Mouse (Mus musculus): Measurements from ENCODE around the gene Egfl7. TPM values are rescaled to one million over a fixed set of nuclear protein-coding genes. Genes with fewer than 3 reads are reported as not detected.

The Egfl7 gene
- polyA plus RNA-seq, 1 experiment from 2014 or later: 120 TPM

DNA sequence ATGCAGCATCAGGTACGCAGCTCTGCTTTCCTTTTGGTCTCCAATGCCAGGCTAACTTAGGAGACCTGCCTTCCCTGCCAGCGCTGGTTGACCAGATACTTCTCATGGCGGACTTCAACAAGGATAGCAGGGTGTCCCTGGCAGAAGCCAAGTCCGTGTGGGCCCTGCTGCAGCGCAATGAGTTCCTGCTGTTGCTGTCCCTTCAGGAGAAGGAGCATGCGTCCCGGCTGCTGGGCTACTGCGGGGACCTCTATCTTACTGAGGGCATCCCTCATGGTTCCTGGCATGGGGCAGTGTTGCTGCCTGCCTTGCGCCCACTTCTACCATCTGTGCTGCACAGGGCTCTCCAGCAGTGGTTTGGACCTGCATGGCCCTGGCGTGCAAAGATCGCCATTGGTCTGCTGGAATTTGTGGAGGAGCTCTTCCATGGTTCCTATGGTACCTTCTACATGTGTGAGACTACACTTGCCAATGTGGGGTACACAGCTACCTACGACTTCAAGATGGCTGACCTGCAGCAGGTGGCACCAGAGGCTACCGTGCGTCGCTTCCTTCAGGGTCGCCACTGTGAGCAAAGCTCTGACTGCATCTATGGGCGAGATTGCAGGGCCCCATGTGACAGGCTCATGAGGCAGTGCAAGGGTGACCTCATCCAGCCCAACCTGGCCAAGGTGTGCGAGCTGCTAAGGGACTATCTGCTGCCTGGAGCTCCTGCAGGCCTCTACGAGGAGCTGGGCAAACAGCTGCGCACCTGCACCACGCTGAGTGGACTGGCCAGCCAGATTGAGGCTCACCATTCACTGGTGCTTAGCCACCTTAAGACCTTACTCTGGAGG is 55.9 kb downstream of the Egfl7 start:
- Histone ChIP-seq H3K36me3 (peaks cover 47% of the 10 kb centered on the region), H3K27me3 (replicated peaks) (no peaks in the 10 kb centered on the region), H3K4me3 (no peak overlapping the region), H3K27ac (no peak overlapping the region), H3K4me2 (no peak overlapping the region), H3K9ac (no peak overlapping the region), H3K9me3 (replicated peaks) (no peaks in the 10 kb centered on the region), H3K4me1 (peaks cover 33% of the 10 kb centered on the region)
- peak; percentile 44 for ATAC-seq
- WGBS (ENCODE audit: insufficient replicate concordance): 54% methylated on average over 21 of the region's 21 CpGs

DNA sequence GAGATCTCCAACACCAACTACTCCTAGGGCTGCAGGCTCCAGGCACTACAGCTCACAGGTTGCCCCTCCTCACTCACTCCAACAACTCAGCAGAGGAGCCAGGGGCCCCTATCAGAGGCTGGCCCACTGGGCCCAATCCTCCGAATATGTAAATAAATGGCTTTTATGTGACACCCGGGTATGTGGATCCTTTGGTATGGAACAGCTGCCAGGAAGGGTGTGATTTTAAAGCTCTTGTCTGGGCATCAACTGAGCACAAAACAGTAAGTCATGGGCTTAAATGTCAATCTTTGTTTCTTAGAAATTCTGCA is 56.5 kb downstream of the Egfl7 start:
- Histone ChIP-seq H3K27ac (no peak overlapping the region), H3K27me3 (replicated peaks) (no peaks in the 10 kb centered on the region), H3K9ac (no peak overlapping the region), H3K4me2 (no peak overlapping the region), H3K4me3 (no peak overlapping the region), H3K36me3 (peaks cover 47% of the 10 kb centered on the region), H3K9me3 (replicated peaks) (no peaks in the 10 kb centered on the region), H3K4me1 (peaks cover 39% of the 10 kb centered on the region)
- 37% methylated on average over 2 of the region's 2 CpGs for WGBS (ENCODE audit: insufficient replicate concordance)
- no peak for ATAC-seq

DNA sequence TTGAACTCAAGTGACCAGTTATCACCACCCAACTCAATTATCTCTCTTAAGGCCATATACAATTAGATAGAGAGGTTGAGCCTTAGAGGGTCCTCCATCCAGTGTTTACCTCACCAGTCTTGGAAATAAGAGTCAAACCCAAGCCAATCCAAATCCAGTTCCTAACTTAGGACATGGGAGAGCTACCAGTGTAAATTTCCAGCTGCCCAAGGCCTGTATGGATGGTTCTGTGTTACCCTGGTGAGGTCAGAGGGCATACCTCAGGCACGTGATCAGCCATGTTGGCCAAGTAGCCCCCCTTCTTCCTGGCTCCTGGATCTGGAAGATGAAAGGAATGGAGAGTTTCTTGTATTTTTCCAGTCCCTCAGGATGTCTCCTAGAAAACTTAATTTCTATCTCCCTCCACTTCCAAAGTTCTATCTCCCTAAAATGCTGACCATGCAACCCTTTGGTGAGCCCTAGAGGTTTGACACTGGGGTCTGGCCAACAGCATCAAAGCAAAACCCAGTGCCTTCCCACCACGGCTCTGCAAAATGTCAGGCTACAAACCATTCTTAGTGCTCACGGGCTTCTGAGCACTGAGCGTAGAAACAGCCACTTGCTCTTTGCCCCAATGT is 57.6 kb downstream of the Egfl7 start:
- Histone ChIP-seq H3K27me3 (replicated peaks) (no peaks in the 10 kb centered on the region), H3K9ac (0 out of 2 replicates have a peak overlapping the region, but pooled peaks have one; percentile 77), H3K9me3 (replicated peaks) (no peaks in the 10 kb centered on the region), H3K4me2 (peak overlapping the region; percentile 72), H3K4me1 (peaks cover 44% of the 10 kb centered on the region), H3K27ac (peak overlapping the region; percentile 73; the same call in 1 of the 2 replicates), H3K4me3 (peak overlapping the region; percentile 66; the same call in 1 of the 2 replicates), H3K36me3 (peaks cover 47% of the 10 kb centered on the region)
- WGBS (ENCODE audit: insufficient replicate concordance): 76% methylated on average over 4 of the region's 4 CpGs
- no peak for ATAC-seq

DNA sequence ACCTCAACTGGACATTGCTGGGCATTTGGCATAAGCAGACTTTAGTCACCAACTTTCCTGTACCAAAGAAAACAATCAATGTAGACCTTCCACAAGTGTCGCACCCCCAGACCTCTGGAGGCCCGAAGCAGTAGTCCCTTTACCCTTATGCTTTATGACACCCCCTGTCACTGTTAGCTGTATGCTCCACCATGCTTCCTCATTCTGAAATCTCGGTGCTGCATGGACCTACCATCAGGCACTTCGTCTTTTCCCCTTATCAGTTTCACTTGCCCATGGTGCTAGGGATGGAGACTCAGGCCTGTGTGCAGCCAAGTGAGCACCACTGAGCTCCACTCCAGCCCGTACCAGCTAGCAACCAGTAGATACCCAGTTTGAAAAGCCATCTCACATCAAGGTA is 58.2 kb downstream of the Egfl7 start:
- WGBS (ENCODE audit: insufficient replicate concordance): 49% methylated on average over 5 of the region's 5 CpGs
- peaks cover 47% of the 10 kb centered on the region for H3K36me3 ChIP-seq
- no peaks in the 10 kb centered on the region for H3K27me3 ChIP-seq (replicated peaks)
- peak overlapping the region; percentile 73; the same call in 1 of the 2 replicates for H3K27ac ChIP-seq
- H3K4me3 ChIP-seq: peak overlapping the region; percentile 66
- peaks cover 44% of the 10 kb centered on the region for H3K4me1 ChIP-seq
- H3K9ac ChIP-seq: peak overlapping the region; percentile 77
- peak overlapping the region; percentile 72 for H3K4me2 ChIP-seq
- no peaks in the 10 kb centered on the region for H3K9me3 ChIP-seq (replicated peaks)
- ATAC-seq: no peak

DNA sequence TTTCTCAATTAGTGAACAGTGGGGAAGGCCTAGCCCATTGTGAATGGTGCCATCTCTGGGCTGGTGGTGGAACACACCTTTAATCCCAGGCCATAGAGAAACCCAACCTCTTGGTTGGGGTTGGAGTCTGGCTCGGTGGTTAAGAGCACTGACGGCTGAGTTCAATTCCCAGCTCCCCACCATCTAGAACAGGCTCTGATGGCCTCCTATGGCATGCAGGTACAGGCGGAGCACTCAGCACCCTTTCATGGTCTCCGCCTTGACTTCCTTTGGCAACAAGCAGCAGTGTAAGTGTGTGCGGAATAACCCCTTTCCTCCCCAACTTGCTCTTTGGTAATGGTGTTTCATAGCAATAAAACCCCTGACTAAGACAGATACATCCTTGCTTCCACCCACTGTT is 58.8 kb downstream of the Egfl7 start:
- peak overlapping the region; percentile 66 for H3K4me3 ChIP-seq
- H3K4me2 ChIP-seq: peak overlapping the region; percentile 72
- H3K27ac ChIP-seq: peak overlapping the region; percentile 73
- ATAC-seq: no peak
- peaks cover 47% of the 10 kb centered on the region for H3K36me3 ChIP-seq
- H3K4me1 ChIP-seq: peaks cover 44% of the 10 kb centered on the region
- H3K9me3 ChIP-seq (replicated peaks): no peaks in the 10 kb centered on the region
- H3K27me3 ChIP-seq (replicated peaks): no peaks in the 10 kb centered on the region
- H3K9ac ChIP-seq: peak overlapping the region; percentile 77
- WGBS (ENCODE audit: insufficient replicate concordance): 40% methylated on average over 5 of the region's 5 CpGs

DNA sequence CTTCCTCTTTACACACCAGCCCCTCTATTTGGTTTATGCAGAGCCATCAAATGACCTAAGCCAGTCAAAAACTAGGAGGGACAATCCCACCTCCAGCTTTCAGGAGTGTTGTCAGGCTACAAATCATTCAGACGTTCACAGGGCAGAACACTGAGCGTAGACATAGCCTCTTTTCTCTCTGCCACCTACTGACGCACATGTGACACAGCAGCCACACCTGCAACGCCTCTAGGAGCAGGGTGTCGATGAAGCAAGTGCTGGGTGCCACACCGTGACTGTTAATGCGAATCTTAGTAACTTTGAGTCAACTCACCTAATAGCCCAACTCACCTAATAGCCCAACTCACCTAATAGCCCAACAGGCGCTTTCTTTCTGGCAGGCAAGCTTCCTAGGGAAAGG is 59.3 kb downstream of the Egfl7 start:
- Histone ChIP-seq H3K9ac (peak overlapping the region; percentile 77), H3K27ac (peak overlapping the region; percentile 73), H3K4me1 (peaks cover 46% of the 10 kb centered on the region), H3K4me3 (peak overlapping the region; percentile 66), H3K27me3 (replicated peaks) (no peaks in the 10 kb centered on the region), H3K36me3 (peaks cover 47% of the 10 kb centered on the region), H3K9me3 (replicated peaks) (no peaks in the 10 kb centered on the region), H3K4me2 (peak overlapping the region; percentile 72)
- 4% methylated on average over 8 of the region's 8 CpGs for WGBS (ENCODE audit: insufficient replicate concordance)
- ATAC-seq: peak; percentile 48

GRCm38 (mm10) chr2:26639838-26640830 is 60.3 kb downstream of the Egfl7 start:
- H3K4me3 ChIP-seq: peak overlapping the region; percentile 66
- H3K36me3 ChIP-seq: peaks cover 40% of the 10 kb centered on the region
- H3K9ac ChIP-seq: peak overlapping the region; percentile 77
- H3K27me3 ChIP-seq (replicated peaks): no peaks in the 10 kb centered on the region
- no peaks in the 10 kb centered on the region for H3K9me3 ChIP-seq (replicated peaks)
- WGBS (ENCODE audit: insufficient replicate concordance): 3% methylated on average over 49 of the region's 49 CpGs
- ATAC-seq: peak; percentile 71
- H3K4me1 ChIP-seq: peaks cover 52% of the 10 kb centered on the region
- H3K27ac ChIP-seq: peak overlapping the region; percentile 73
- peak overlapping the region; percentile 72 for H3K4me2 ChIP-seq

DNA sequence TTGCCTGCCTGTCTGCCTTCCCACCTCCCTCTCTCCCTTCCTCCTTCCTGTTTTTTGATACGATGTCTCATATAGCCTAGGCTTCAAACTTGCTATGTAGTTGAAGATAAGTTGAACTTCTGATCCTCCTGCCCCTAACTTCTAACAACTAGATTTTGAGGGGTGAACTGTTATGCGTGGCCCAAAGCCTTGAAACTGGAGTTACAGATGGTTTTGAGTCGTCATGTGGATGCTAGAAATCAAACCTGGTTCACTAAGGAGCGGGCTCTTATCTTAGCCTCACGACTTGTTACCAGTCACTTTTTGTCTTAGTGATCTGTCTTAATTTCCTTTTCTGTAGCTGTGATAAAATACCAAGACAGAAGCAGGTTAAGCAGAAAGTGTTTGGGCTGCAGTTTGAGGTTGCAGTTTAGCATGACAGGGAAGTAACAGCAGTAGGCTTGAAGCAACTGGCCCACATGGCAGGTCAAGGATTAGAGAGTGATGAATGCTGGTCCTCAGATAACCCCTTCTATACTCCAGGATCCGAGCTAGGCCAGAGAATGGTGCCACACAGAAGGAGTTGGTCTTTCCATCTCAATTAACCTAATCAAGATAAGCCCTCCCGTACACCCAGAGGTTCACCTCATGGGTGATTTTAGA is 61.3 kb downstream of the Egfl7 start:
- H3K27me3 ChIP-seq (replicated peaks): no peaks in the 10 kb centered on the region
- H3K4me2 ChIP-seq: no peak overlapping the region
- H3K4me3 ChIP-seq: no peak overlapping the region
- no peak for ATAC-seq
- no peaks in the 10 kb centered on the region for H3K9me3 ChIP-seq (replicated peaks)
- peaks cover 50% of the 10 kb centered on the region for H3K4me1 ChIP-seq
- H3K9ac ChIP-seq: peak overlapping the region; percentile 57; the same call in 1 of the 2 replicates
- 34% methylated on average over 7 of the region's 7 CpGs for WGBS (ENCODE audit: insufficient replicate concordance)
- peak overlapping the region; percentile 48 for H3K27ac ChIP-seq
- peaks cover 30% of the 10 kb centered on the region for H3K36me3 ChIP-seq

MicroRNAs within 50 kb of the gene (microRNA counts, 519-probe panel; counts per million panel counts)
- microRNA mmu-miR-126-3p: 8,295 counts per million, percentile 99 among the panel's probes with 10 or more counts
- microRNA mmu-miR-126-5p: 4,232 counts per million, percentile 79 among the panel's probes with 10 or more counts

Small RNA genes within 50 kb of the gene (microRNA-seq; reads per million reads assigned to microRNA genes)
- gene Mir126a: 5.6 reads per million, percentile 10 among the genes with 10 or more reads in this experiment
- not detected for gene Mir126b

Other genes starting within 250 kb of the Egfl7 start
- 16.1 and 17.0 TPM in 2 replicates for gene Dnlz, start 227.9 kb upstream of the Egfl7 start, polyA plus RNA-seq (2016; fragmentation: Nextera tagmentation; extraction: Ambion mirVana)
- gene Card9, start 219.1 kb upstream of the Egfl7 start, polyA plus RNA-seq (2016; fragmentation: Nextera tagmentation; extraction: Ambion mirVana): 1.2 and 1.3 TPM in 2 replicates
- gene Snapc4, start 199.4 kb upstream of the Egfl7 start, polyA plus RNA-seq (2016; fragmentation: Nextera tagmentation; extraction: Ambion mirVana): 20.6 and 24.7 TPM in 2 replicates
- gene Entr1, start 190.7 kb upstream of the Egfl7 start, polyA plus RNA-seq (2016; fragmentation: Nextera tagmentation; extraction: Ambion mirVana): 74.9 and 76.2 TPM in 2 replicates
- gene Pmpca, start 190.7 kb upstream of the Egfl7 start, polyA plus RNA-seq (2016; fragmentation: Nextera tagmentation; extraction: Ambion mirVana): 108 and 110 TPM in 2 replicates
- gene Inpp5e, start 170.8 kb upstream of the Egfl7 start, polyA plus RNA-seq (2016; fragmentation: Nextera tagmentation; extraction: Ambion mirVana): 10.1 and 12.3 TPM in 2 replicates
- 13.0 and 14.4 TPM in 2 replicates for gene Sec16a, start 134.8 kb upstream of the Egfl7 start, polyA plus RNA-seq (2016; fragmentation: Nextera tagmentation; extraction: Ambion mirVana)
- gene Notch1, start 63.4 kb upstream of the Egfl7 start, polyA plus RNA-seq (2016; fragmentation: Nextera tagmentation; extraction: Ambion mirVana): 4.1 and 4.4 TPM in 2 replicates
- not detected in 2 replicates for gene Gm20532, start 6.6 kb downstream of the Egfl7 start, polyA plus RNA-seq (2016; fragmentation: Nextera tagmentation; extraction: Ambion mirVana)
- 26.7 and 28.7 TPM in 2 replicates for gene Agpat2, start 24.4 kb downstream of the Egfl7 start, polyA plus RNA-seq (2016; fragmentation: Nextera tagmentation; extraction: Ambion mirVana)
- 4.6 and 5.5 TPM in 2 replicates for gene Fam69b, start 48.4 kb downstream of the Egfl7 start, polyA plus RNA-seq (2016; fragmentation: Nextera tagmentation; extraction: Ambion mirVana)
- gene Lcn4, start 91.3 kb downstream of the Egfl7 start, polyA plus RNA-seq (2016; fragmentation: Nextera tagmentation; extraction: Ambion mirVana): not detected in 2 replicates

All from liver, embryonic 12.5 days (tissue).